Mouse (Mus musculus): ENCODE data around the gene Spata9.

DNA sequence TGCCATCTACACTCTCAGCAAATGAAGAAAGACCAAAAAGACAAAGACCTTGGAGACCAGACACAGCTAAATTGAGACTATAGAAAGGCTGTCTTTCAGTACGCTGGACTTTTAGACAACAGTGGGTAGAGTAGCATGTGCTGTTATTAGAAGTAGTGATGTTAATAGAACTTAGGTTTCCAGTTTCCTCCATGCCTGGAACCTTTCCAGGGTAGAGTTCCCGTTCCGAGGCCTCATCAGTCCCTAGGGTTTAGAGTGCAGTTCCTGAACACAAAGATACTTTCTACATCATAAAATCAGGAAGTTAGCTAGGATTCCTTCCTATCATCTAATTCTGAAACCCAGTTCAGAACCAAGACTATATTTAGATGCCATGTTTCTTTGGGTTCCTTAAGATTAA is 57.6 kb downstream of the Spata9 start:
- no peak for TF ChIP-seq GATA1 (IDR thresholded peaks at IDR 0.05; ENCODE audit: borderline replicate concordance, low read length)
- no peak for TF ChIP-seq FLI1 (IDR thresholded peaks at IDR 0.05; ENCODE audit: low read length)

Measured in megakaryocyte, embryonic 14.5 days (primary cell).